Mouse (Mus musculus) forelimb bud, embryonic 11.5 days (tissue): ENCODE measurements around the gene Zfp771.
A peak's percentile ranks its signal among the peaks of the same experiment; 100 is the strongest.

ENCODE experiments used
- DNase-seq: peaks from one replicate; pipeline ENCODE4 v3.0.0-alpha.2; 2012; ENCODE audit warnings: low read depth, low spot score

The Zfp771 gene

DNA sequence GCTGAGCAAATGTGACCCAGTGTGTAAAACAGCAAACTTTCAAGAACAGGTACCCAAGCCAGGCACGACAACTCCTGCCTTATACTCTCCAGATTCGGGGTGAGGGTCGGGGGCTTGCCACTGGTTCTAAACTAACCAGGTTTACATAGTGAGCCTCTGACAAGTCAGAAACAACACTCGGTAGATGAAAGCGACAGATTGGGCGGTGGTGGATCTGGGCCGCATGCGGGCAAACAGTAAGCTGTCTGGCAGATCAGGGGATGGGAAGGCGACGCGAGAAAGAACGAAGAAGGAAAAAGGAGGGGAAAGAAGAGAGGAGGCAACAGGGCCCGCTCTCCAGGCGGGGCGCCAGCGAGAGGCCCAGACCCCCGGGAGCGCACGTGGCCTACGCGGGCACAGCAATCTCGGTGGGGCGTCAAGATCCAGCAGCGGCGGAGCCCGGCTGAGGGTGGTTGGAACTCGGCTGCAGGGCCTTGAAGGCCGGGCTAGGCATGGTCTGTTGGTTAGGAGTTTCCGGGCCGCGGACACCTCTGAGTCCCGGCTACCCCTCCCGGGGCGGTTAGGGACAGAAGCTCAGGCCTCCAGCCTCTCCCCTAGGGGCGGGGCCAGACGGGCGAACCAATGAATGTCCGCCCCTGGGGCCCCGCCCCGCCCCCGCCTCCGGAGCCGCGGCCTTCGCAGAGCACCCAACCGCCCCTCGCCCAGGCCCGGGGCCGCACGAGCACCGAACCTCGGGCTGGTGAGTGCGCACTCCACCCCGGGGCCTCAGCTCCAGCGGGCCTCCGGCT is at the start of gene Zfp771:
Gene Zfp771 (plus strand): TSS at position 405 of the 788 bp plus-strand sequence.
- DNase-seq, result peak; percentile 84

DNA sequence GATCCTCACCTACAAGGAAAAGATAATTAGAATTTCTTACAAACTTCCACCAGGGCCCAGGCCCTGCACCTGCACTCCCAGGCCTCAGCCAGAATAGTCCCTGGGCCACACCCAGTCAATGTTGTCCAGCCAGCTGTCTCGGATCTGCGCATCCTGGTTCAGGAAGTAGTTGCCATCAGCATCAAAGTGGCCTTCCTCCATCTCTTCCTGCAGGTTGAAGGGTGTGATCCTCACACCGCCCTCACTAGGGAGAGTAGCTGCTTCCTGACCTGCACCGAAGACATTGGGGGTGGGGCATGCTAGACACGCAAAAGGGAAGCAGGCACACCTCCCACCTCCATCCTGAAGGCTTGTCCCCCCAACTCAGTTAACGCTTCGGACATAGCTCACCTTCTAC is 49.4 kb upstream of the Zfp771 start:
- DNase-seq, result no peak

DNA sequence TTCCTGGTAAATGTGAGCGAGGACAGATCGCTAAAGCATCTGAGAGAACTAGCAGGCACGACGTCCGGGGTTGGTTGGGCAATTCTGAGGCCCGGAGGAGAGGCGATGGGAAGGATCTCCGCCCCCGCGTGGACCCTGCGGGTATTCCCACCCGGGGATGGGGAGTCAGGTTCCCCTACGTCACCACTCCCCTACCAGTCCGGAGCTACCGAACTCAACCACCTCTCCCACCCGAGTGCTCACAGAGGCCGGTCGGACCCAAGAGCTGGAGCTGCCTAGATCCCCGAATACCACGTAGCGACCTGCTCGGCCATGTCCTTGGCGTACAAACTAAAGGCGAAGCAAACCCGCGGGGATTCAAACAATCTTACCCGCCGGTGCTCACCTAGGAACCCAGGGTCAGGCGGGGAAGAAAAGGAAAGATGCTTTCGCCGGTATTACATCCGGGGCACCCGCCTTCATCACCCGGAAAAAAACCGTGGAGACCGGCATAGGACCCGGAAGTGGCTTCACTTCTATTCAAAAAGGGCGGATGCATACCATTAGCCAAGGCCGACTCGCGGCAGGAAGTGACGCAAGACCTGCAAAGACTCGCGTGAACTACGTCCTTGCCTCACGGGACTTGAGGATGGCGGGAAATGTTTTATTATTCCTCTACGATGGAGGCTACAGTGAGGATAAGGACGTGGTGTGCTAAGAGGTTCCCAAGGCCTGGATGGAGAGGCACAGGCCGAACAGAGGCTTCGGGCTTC is 48.4 kb upstream of the Zfp771 start, which contains the start of gene Cd2bp2:
Gene Cd2bp2 (minus strand): TSS at position 507 of the 752 bp plus-strand sequence.
- DNase-seq, result peak; percentile 97

DNA sequence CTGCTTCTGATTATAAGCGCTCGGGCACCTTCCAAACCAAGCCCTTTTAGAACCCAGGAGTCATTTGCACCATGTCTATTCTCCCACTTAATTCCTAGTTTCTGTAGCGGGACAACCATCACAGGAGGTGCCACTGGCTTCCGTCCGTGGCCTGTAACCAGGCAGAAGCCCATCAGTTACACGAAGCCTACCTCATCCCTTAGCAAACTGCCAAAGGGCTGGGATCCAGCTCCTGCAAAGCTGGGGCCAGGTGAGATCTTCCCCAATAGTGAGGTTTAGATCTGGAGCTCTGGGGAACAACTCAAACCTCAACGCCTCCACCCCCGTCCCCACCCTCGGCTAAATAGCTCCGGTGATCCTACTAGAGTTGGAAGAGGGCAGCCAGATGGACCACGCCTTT is 47.6 kb upstream of the Zfp771 start:
- no peak for DNase-seq

DNA sequence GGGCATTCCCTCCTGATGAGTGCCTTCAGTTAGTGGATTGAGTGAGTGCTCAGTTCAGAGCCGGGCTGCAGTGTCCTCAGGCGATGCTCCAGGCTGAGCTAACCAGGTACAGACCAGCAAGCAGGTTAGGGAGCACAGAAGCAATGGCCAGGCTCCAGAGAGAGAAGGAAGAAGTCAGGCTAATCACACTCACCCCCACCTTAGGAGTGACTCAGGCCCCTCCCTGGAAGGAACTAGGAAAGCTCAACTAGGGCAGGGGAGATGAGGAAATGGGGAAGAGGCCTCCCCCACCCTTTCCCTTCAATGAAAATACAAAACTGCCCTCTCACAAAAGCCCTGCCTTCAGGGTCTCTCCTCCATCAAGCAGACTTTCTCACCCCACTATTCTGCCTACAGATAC is 37.5 kb upstream of the Zfp771 start:
- no peak for DNase-seq

DNA sequence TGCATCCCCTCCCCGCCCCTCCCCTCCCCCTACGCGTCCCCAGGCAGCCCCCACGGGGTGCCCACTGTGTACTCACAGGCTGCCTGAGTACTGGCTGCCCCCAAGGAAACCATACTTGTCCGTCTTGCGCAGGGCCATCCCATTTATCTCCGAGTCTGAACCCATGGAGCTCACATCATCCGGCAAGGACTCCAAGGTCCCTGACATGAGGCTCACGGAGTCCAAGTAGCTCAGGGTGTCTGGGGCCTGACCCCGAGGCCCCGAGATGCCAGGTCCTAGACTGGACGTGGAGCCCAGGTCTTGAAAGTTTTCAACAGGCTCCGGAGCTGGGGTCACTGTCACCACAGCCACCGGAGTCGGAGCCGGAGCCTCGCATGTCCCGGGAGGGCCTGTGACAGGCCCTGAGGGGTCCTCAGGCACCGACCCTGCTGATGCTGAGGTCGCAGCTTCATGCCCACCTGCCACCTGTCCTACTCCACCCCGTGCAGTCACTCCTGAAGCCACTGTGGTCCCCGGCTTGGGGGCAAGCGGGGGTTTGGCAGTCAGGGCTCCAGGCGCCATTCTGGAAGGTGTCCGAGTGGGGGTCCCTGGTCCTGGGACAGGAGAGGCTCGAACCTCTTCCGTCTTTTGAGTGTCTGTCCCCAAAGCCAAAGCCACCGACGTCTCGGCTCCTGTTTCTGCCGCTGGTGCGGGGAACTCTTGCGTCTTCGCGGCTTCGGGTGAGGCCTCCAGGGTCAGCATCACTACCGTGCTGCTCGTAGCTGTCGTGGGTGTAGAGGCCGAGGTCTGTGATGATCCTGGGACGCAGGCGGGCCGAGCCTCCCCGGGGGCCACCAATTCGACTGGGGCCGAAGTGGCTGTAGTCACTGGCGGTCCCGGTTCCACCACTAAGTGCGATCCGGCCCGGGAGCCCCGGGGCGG is 36.4 kb upstream of the Zfp771 start:
- DNase-seq, result no peak

DNA sequence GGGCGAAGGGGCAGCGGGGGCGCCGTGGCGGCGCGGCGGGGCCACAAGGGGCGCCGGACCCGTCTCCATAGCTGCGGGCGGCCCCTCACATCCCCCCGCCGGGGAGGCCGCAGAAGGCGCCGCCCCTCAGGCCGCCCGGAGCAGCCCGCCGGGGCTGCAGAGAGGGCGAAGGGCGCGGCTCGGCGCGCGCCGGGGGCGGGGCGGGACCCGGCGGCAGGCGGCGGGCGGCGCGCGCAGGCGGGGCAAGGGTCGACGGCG is 35.9 kb upstream of the Zfp771 start, which contains the start of gene Tbc1d10b:
Gene Tbc1d10b (minus strand): TSS at position 174 of the 258 bp plus-strand sequence.
- DNase-seq, result no peak

DNA sequence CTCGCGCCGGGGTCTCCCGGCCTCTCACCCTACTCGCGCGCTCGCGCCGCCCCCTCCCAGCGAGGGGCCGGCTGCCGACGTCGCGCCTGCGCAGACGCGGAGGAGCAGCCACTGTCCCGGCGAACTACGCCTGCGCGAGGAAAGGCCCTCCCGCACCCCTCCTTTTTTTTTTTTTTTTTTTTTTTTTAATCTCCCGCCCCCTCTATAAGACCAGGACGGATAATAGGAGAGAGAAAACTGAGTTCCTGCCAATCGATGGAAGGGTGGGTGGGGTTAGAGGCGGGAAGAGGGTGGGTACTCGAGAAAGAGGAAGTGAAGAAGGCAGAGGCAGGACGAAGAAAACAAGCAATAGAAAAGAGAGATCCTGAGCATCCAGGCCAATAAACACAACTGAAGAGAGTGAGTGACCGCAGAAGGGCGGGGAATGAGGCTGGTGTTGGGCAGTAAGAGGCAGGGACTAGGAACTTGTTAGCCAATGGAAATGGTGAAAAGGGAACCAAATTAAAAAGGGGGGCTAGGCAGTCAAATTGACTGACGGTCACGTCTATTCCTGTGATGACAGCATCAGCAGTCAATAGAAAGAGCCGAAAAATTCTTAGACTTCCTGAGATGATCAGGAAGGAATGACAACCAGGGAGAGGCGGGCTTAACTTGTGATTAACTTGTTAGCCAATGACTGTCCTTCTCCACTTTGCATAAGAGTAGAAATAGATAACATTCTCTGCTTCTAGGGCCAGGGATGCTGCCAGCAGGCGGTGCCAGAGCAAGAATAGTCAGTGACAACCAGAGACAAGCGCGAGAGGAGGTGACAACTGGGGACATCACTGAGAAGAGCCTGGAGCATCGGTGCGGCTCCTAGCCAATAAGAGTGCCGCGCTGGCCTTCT is 35.3 kb upstream of the Zfp771 start, which contains the start of gene Mylpf:
Gene Mylpf (plus strand): TSS at position 338 of the 886 bp plus-strand sequence.
- peak; percentile 96 for DNase-seq

DNA sequence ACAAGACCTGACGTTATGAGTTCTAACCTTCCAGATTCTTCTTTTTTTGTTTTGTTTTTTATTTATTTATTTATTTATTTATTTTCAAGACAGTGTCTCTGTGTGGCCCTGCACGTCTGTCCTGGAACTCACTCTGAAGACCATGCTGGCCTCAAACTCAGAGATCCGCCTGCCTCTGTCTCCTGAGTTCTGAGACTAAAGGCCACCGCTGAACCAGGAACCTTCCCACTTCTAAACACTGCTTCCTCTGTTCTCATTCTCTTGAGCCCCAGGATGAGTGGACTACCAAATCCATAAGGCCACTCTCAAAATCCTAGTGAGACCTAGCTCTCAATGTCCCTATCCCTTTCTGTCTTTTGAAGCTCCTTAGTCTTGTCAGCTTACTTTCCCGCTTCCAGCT is 34.2 kb upstream of the Zfp771 start:
- no peak for DNase-seq

DNA sequence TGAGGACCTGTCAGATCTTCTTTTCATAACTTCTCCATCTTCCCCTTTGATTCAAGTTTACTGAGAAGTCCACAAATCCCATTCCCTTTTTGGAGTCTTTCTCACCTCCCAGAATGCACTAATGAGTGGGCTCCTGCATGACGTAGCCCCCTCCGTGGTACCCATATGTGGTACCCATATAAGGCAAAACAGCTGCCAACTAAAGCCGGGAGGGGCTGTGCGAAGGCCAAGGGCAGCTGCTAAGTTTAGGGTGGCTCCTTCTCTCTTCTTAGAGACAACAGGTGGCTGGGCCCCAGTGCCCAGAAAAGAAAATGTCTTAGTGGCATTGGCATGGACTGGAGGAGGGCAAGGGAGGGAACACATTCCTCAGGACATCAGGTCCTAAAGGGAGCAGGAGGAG is 33.8 kb upstream of the Zfp771 start:
- no peak for DNase-seq

DNA sequence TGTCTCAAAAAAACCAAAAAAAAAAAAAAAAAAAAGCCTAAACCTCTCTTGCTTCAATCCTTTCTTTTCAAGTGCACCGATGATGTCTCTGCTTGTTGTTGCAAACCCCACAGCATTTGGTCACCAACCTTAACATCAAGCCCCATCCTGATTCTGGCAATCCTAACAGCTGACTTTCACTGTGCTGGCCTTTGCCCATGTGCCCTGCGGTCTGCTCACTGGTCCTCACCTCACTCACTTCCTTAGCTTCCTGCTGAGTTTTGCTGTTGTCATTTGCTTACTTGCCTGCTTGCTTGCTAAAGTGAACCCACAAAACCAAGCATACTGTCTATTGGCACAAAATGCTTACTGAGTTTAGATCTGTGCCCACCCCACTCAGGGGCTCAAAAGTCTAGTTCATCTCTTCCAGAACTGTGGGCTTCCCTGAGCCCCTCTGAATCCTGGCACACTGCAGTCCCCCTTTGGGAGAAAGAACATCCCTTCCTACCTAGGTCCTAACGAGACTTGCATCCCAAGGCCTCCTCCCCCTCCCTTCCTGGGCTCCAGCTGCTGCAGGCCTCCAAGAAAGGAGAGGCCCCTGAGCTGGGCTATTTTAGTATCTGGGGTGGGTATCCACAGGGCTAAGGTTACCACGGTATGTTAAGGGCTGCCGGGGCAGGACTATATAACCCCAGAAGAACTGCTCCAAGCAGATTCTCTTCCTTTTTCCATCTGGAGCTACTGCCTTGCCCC is 32.9 kb upstream of the Zfp771 start:
- no peak for DNase-seq

DNA sequence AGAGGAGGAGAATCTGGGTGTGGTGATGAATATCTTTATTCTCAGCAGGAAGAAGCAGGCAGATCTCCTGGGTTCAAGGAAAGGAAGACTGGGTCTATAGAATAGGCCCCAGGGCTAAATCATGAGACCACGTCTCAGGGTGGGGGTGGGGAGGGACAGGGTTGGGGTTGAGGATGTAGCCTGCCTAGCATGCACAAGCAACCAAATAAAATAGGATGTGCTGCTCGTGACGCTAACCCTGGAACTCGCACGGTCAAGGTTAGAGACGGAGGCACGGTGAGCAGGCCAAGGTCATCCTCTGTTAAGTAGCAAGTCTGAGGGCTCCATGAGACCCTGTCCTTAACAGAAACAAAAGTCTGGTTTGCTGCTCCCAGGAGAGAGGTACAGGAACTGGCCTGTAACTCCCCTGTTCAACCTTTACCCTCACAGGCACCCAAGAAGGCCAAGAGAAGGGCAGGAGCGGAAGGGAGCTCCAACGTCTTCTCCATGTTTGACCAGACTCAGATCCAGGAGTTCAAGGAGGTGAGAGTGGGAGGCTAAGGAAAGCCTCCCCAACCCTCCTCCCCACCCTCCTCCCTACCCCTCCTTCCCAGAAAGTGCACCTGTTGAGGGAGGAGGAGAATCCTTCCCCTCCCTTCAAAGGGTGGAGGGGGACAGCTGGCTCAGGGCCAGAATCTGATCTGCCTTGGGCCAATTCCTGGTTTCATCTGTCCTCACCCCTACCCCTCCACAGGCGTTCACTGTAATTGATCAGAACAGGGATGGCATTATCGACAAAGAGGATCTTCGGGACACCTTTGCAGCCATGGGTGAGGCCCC is 31.4 kb upstream of the Zfp771 start:
- DNase-seq, result no peak

DNA sequence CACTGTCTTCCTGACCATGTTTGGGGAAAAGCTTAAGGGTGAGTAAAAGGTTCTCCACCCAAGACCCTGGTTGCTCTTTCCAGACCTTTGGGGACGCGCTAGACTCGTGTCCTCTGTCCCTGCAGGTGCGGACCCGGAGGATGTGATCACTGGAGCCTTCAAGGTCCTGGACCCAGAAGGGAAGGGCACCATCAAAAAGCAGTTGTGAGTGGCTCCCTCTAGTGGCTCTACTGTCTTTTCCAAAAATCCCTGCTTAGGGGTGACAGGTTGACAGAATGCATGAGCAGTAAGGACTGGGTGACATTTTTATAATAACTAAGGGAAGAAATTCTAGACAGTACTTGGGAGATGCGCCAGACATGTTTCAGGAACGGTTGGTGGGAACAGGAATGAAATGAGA is 30.6 kb upstream of the Zfp771 start:
- no peak for DNase-seq

DNA sequence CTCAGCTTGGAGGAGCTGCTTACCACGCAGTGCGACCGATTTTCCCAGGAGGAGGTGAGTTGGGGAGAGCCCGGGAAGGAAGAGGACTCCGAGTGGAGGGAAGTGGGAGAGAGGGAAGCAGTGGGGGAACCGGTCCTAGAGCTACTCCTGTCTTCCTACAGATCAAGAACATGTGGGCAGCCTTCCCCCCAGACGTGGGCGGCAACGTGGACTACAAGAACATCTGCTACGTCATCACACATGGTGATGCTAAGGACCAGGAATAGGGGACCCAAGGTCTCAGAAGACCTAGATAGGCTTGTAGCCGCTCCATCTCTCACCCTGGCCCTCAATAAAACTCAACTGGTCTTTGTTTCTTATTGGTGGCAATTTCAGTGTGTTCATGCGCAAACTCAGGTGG is 30.1 kb upstream of the Zfp771 start:
- no peak for DNase-seq

DNA sequence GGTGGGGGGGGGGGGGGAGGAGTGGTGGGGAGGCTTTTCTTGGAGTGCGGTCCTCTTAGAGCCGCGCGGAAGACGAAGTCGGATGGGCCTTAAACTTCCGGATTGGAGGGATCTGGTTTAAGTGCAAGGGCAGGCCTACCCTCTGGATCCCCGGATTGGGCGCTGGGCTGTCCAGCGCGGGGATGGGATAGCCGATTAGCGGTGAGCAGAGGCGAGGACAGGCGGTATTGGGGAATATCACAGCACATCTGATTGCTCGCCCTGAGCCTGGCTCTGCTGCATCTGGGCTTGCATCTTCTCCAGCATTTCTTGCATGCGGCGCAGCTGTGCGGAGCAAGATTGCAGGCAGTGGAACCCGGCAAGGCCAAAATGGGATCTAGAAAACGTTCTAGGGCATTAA is 29.6 kb upstream of the Zfp771 start:
- DNase-seq, result no peak

DNA sequence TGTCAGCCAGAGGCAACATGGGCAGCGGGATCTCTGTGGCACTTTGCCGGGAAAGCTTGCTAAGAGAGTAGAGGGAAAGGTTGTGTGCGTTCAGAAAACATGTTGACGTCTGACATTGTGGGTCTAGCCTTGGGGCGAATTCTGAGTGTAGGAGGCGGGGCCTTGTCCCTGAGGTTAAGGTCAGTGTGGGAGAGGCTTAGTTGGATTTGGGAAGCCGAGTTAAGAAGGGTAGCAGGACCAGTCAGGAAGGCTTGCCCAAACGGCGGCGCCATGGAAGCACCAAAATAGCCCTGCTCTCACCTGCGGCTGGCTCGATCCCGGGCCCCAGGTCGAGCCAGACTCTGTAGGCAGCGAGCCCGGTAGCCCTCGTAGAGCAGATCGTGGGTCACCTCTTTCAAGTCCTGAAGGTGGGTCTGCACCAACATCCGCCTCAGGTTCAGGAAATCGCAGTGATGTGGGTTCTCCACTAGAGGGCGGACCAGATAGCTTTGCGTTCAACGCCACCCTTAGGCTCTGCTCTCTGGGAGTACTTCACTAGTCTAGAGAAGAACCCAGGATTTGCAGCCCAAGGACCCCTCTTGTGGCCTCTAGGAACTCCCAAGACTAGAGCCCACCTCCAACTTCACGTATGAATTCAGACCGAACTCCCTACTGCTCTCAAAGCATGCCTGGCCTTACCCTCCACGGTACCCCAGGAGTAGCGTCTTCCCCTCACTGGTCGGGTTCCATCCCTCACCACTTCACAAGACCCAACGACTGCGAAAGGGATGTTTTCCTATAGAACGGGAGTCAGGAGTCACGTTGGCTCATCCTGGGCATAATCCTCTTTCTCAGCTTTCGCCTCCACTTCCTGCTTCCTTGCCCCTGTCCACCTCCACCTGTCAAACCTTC is 28.8 kb upstream of the Zfp771 start:
- peak; percentile 73 for DNase-seq

DNA sequence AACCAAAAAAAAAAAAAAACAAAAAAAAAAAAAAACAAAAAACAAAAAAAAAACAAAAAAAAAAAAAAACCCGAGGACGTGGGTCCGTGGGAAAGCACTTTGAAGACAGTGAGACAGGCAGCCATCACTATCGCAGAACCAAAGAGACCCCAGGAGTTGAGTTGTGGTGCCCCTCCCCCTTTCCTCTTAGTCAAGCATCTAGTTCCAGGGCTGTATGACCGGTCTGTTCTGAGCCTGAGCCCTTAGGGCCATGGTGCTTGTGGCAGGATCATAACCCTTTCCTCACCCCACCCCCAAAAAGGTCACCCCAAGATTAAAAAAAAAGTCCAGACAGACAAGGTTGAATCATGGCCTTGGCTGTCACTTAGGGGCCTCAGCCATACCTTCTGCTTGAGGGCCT is 27.8 kb upstream of the Zfp771 start:
- DNase-seq, result no peak

DNA sequence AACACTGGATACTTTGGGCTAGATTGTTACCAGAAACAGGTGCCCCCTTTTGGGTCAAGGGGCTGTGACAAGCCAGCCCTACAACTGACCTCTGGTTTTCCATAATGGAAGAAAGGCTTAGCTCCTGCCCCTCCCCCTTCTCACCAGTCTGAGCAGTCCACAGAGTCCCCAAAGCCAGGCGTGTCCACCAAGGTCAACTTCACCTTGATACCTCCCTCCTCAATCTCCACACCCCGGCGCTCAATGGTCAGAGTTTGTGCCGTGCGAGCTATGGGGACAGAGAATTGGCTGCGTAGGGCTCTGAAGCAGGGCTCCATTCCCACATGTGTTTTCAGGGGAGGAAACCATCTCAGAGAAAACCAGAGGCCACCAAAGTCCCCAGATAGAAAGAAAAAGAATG is 26.6 kb upstream of the Zfp771 start:
- no peak for DNase-seq
